In the genomic region with DNA sequence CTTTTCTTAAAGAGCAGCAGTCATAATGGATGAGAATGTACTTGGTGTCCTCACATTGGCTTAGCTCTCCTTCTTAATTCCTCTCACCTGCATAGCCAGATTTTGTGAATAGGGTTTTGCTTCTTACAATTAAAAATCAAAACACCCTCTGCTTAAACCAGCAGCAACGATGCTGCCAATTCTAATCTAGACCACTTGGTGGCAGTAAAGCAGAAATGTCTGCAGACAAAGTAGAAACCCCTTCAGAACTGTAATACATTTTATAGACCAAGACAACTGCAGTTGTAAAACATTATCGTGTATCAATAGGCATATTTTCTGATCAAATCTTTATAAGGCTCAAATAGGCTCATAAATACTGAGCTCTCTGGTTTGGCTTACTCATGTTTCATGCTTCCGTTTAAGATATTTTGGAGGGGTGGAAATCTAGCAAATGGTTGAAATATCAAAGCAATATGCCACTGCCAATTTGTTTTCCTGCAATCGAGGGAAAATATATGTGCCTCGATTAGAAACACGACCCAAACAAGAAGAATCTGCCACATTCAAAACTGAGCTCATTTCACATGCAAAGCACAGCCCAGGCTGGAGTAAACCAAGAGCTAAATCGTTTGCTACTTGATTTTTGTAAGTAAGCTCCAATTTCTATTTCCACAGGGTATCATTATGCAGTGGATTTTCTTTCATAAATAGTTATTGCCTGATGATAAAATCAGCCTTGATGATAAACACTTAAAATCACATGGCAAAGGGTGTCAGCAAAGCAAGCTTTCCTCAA, we compare ENCODE assay signal across 8 mouse cellular contexts. TPM values are rescaled to one million over a fixed set of nuclear protein-coding genes. Genes with fewer than 3 reads are reported as not detected.
DNase-seq lines count a peak whose midpoint lies in the region; ATAC-seq and TF ChIP-seq lines count a peak whose summit lies in the region.
"Had no signal": no experiment of that assay in that cellular context is flagged by ENCODE, and none has a peak within 500 bp of the region (broad histone marks: within the 10 kb centered on the region; RNA-seq: fewer than 3 reads in every experiment).

No protein-coding gene starts in this region.

- no peaks in the 10 kb centered on the region for H3K27me3 ChIP-seq in limb, embryonic 11.5 days (ENCODE audit: control insufficient read depth, insufficient read depth, low read length)
- H3K27me3 ChIP-seq in limb, embryonic 10.5 days (ENCODE audit: low read depth, poor library complexity, severe bottlenecking) = no peaks in the 10 kb centered on the region
- H3K27me3 ChIP-seq in stomach, postnatal 0 days (ENCODE audit: control insufficient read depth, insufficient read depth, low read length) = no peaks in the 10 kb centered on the region

- TF ChIP-seq EP300 in stomach, postnatal 0 days (optimal IDR thresholded peaks at IDR 0.05) = no peak

- H3K4me1 ChIP-seq in limb, embryonic 11.5 days (ENCODE audit: control insufficient read depth, insufficient read depth, low read length) = no peaks in the 10 kb centered on the region
- H3K4me1 ChIP-seq in limb, embryonic 10.5 days = no peaks in the 10 kb centered on the region
- H3K4me1 ChIP-seq in stomach, postnatal 0 days (replicated peaks; ENCODE audit: control insufficient read depth, insufficient read depth) = no peaks in the 10 kb centered on the region

- 47% methylated on average over 7 of the region's 7 CpGs for WGBS in limb, embryonic 11.5 days
- 49% methylated on average over 7 of the region's 7 CpGs for WGBS in limb, embryonic 10.5 days
- WGBS in stomach, postnatal 0 days = 38% methylated on average over 7 of the region's 7 CpGs

- H3K9ac ChIP-seq in limb, embryonic 11.5 days (ENCODE audit: low read length) = no peak overlapping the region
- no peak overlapping the region for H3K9ac ChIP-seq in stomach, postnatal 0 days (ENCODE audit: low read length)

- DNase-seq in limb, embryonic 11.5 days (ENCODE audit: low spot score) = peak; percentile 46
- no peak for DNase-seq in limb, embryonic 10.5 days (ENCODE audit: low spot score)
- DNase-seq in cerebellum, postnatal 10 days = peak; percentile 70 to 74
- DNase-seq in frontal cortex, postnatal 36 days (ENCODE audit: low spot score in 2 of 2) = peak; percentile 24 to 78
- DNase-seq in lung, postnatal 14 days = peak; percentile 32
- no peak for DNase-seq in stomach, postnatal 0 days (ENCODE audit: low spot score)
- DNase-seq in natural killer cell, adult 2 months (ENCODE audit: low spot score in 2 of 2) = no peak

- TF ChIP-seq CTCF in stomach, postnatal 0 days (IDR thresholded peaks at IDR 0.05; ENCODE audit: low read depth) = peak; percentile 76

- no peak overlapping the region for H3K4me3 ChIP-seq in limb, embryonic 11.5 days (ENCODE audit: low read depth, low read length)
- H3K4me3 ChIP-seq in limb, embryonic 10.5 days = no peak overlapping the region
- H3K4me3 ChIP-seq in stomach, postnatal 0 days (ENCODE audit: low read depth, low read length) = no peak overlapping the region

- H3K36me3 ChIP-seq in limb, embryonic 11.5 days (ENCODE audit: control insufficient read depth, insufficient read depth, low read length) = no peaks in the 10 kb centered on the region
- H3K36me3 ChIP-seq in limb, embryonic 10.5 days = no peaks in the 10 kb centered on the region
- H3K36me3 ChIP-seq in stomach, postnatal 0 days (ENCODE audit: control insufficient read depth, insufficient read depth, low read length) = no peaks in the 10 kb centered on the region

- H3K27ac ChIP-seq in limb, embryonic 11.5 days (replicated peaks; ENCODE audit: low read depth, low read length) = no peak overlapping the region
- no peak overlapping the region for H3K27ac ChIP-seq in limb, embryonic 10.5 days
- H3K27ac ChIP-seq in stomach, postnatal 0 days (replicated peaks) = no peak overlapping the region

- H3K9me3 ChIP-seq in limb, embryonic 11.5 days (ENCODE audit: control insufficient read depth, low read length) = no peaks in the 10 kb centered on the region
- H3K9me3 ChIP-seq in limb, embryonic 10.5 days (replicated peaks) = no peaks in the 10 kb centered on the region
- no peaks in the 10 kb centered on the region for H3K9me3 ChIP-seq in stomach, postnatal 0 days (ENCODE audit: control insufficient read depth, low read length)

- ATAC-seq in limb, embryonic 11.5 days (ENCODE audit: insufficient number of reproducible peaks, low FRiP score, low TSS enrichment, low read depth) = no peak
- no peak for ATAC-seq in stomach, postnatal 0 days (ENCODE audit: low FRiP score, low TSS enrichment)

- H3K4me2 ChIP-seq in limb, embryonic 11.5 days (ENCODE audit: low read depth, severe bottlenecking) = no peak overlapping the region
- no peak overlapping the region for H3K4me2 ChIP-seq in stomach, postnatal 0 days (replicated peaks; ENCODE audit: low read depth)

RNA-seq across cellular contexts. Expression of a gene that starts 14.6 kb away (rescaled TPM):
- polyA plus RNA-seq in limb, embryonic 11.5 days (2014; fragmentation: Nextera tagmentation; extraction: Ambion mirVana) = not detected in 2 replicates
- not detected in 2 replicates for polyA plus RNA-seq in limb, embryonic 10.5 days (2016; fragmentation: Nextera tagmentation; extraction: Ambion mirVana)
- polyA plus RNA-seq in stomach, postnatal 0 days (2015; fragmentation: Nextera tagmentation; extraction: Ambion mirVana) = not detected in 2 replicates
- polyA plus RNA-seq: small intestine, adult 2 months had no signal

Comparison
In these comparisons a context has a peak if more than half of its experiments do, and no peak if none do; other contexts are left out.
1. DNase-seq: peak in limb, embryonic 11.5 days (single experiment), cerebellum, postnatal 10 days (2 of 2), frontal cortex, postnatal 36 days (2 of 2) and lung, postnatal 14 days (single experiment); none in limb, embryonic 10.5 days (single experiment), stomach, postnatal 0 days (single experiment) and natural killer cell, adult 2 months (0 of 2).